Mouse (Mus musculus): ENCODE measurements around the gene Ccin. TPM values are rescaled to one million over a fixed set of nuclear protein-coding genes. Genes with fewer than 3 reads are reported as not detected.
A peak's percentile ranks its signal among the peaks of the same experiment; 100 is the strongest.

Gene Ccin
- total RNA-seq, 2 experiments from 2014 or later = not detected

DNA sequence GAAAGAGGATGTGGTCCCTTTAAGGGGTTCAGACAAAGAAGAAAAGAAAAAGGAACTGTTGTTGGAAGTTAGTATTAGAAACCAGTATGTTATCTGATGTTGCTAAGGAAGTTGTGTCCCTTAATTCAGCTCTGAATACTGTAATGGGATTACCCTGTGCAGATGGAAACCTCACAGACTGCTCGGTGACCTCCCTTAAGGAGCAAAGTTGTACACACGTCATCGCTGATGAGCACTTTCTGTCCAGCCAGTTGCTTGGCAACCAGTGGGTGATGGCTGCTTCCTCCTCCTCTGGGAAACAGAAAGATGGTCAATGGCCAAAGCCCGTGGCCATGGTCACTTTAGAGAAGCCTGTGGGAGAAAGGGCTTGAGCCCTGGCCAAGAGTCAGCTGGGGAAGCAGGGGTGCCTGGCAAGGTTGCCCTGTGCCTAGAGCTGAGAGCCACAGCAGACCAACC, 9.7 kb upstream of the Ccin start:
- peak; percentile 66 for ATAC-seq (replicated peaks; ENCODE audit: poor library complexity)

DNA sequence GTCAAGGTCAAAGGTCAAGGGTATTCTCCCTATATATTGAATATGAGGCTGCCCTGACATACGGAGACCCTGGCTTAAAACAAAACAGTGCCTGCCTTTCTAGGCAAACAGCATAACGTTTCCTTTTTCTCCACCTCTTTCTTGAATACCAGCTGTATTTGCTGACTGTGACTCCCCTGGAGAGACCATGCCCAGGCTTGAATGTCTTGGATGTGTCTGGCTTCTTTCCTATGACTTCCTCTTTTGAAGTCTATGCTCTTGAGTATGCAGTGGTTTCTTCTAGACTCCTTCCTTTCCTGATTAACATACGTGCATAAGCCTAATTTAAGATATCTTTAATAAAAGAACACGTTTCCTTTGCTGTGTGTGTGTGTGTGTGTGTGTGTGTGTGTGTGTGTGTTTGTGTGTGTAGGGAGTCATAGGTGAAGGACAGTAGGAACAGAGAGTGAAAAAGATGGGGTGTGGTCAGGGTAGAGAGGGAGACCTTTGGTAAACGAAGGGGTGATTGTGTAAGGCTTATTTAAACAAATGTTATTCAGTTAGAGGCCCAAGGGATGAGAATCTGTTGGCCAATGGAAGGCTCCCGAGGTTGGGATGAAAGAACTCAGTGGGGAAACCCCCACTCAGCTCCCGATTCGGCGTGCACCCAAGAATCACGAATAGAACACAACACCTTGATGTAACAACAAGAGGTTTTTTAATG, 8.2 kb upstream of the Ccin start:
- ATAC-seq (replicated peaks; ENCODE audit: poor library complexity) = peak; percentile 26; the same call in 1 of the 2 replicates

DNA sequence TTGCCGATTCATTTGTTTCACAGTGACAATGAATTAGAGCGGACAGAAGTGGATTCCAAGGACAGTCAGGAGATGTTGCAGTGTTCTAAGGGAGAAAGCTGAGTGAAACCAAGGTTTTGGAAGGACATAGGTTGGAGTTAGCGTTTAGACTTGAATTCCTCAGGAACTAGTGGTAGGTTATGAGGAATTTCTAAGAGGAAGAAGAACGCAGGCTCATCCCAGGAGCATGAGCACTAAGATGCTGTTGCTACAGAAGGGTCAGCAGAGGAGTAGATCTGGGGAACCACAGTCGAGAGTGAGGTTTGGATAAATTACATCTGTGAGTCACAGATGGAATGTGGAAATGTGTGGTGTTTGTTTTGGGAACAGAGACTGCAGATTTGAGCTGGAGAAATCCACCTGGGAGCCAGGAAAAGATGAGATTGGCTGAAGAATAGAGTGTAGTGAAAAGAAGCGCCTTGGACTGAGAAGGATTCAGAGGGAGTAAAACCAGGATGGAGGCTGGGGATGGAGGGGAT, 7.0 kb upstream of the Ccin start:
- ATAC-seq (replicated peaks; ENCODE audit: poor library complexity) = no peak

- no peak for ATAC-seq (replicated peaks; ENCODE audit: poor library complexity)
These were observed 4.5 kb upstream of the Ccin start for GRCm38 (mm10) chr4:43978521-43979443.

- no peak for ATAC-seq (replicated peaks; ENCODE audit: poor library complexity)
These were observed 3.5 kb upstream of the Ccin start for GRCm38 (mm10) chr4:43979746-43980145.

DNA sequence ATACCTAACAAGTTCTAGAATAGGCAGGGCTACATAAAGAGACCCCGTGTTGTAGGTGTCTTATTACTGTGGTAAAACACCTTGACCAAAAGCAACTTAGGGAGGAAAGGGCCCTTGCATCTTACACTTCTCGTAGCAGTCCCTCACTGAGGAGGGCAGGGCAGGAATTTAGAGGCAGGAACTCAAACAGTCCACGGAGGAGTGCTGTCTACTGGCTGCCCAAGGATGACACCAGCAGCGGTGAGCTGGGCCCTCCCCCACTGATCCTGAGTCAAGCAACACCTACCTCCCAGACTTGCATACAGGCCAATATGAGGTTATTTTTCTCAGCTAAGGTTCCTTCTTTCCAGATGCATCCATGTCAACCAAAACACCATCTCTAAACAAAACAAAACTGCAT, 3.0 kb upstream of the Ccin start:
- no peak for ATAC-seq (replicated peaks; ENCODE audit: poor library complexity)

DNA sequence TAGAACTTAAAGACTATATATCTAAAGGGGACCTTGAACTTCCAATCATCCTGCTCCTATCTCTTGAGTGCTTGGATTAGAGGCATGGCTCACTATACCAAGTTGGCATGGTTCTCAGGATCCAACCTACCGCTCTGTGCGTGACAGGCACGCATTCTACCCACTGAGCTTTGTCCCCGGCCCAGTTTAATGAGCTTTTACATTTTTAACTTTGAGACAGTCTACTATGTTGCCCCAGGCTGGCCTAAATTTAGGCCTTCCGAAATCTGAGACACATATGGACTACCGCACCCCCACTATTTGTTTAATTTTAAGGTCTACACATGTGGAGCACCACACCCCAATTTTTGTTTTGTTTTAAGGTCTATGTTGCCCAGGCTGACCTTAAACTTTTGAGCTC, 2.4 kb upstream of the Ccin start:
- ATAC-seq (replicated peaks; ENCODE audit: poor library complexity) = no peak

GRCm38 (mm10) chr4:43981251-43981650, 2.0 kb upstream of the Ccin start:
- no peak for ATAC-seq (replicated peaks; ENCODE audit: poor library complexity)

DNA sequence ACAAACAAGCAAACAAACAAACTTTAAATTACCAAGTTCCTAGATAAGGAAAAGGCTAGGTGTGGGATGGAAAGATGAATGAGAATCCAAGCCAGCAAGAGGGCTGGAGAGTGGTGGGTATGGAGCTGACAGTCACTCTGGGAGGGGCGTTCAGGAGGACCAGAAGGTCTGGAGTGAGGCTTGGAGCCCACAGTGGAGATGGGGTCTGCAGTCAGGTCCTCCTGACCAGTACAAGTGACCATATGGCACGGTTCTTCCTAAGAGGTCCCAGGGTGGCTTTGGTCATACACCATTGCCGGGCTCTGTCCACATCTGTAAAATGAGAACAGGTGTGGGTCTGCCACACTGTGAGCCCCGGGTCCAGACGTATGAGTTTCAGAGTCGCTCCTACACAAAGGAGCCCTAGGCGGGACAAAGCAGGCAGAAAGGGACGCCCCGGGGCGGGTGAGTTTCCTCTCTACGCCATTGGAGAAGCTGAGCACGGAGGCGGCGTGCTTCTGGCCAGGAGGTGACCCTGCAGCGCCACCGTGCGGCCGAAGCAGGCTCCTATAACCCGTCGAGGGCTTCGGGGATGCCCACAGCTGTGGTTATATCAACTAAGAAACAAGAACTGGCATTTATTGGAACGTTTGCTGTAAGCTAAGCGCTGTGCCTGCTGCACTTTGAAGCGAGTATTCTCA, 1.1 kb upstream of the Ccin start:
- peak; percentile 99 for ATAC-seq (replicated peaks; ENCODE audit: poor library complexity)

DNA sequence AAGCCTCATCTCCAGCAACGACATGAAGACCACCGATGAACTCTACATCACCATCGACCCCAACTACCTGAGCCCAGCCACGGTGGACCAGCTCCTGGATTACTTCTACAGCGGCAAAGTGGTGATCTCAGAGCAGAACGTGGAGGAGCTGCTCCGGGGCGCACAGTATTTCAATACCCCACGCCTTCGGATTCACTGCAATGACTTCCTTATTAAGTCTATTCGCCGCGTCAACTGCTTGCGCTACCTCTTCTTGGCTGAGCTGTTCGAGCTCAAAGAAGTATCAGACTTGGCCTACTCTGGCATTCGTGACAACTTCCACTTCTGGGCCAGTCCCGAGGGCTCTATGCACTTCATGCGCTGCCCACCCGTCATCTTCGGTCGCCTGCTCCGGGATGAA, 473 bp downstream of the Ccin start:
- no peak for ATAC-seq (replicated peaks; ENCODE audit: poor library complexity)

GRCm38 (mm10) chr4:43984326-43984725, 1.0 kb downstream of the Ccin start:
- no peak for ATAC-seq (replicated peaks; ENCODE audit: poor library complexity)

- no peak for ATAC-seq (replicated peaks; ENCODE audit: poor library complexity)
These were observed 5.7 kb downstream of the Ccin start for GRCm38 (mm10) chr4:43988976-43989375.

DNA sequence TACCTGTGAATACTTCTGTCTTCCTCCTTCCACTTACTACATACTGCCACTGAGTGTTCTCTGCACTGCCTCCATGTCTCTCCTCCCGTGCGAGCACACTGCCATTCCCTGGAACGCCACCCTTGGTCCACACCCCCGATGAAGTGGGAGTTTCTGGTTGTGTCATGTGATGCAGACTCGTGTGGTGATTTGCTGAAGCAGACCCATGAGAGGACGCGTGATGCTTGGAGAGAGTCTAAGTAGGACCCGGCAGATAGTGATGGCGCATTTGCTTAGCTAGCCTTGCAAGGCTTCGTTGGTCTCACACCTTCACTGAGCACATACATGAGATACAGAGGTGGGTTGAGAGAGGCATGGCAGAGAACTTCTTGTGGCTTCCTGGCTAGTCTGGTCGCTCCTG, 9.8 kb downstream of the Ccin start:
- no peak for ATAC-seq (replicated peaks; ENCODE audit: poor library complexity)

GRCm38 (mm10) chr4:43994342-43994741, 11.1 kb downstream of the Ccin start:
- no peak for ATAC-seq (replicated peaks; ENCODE audit: poor library complexity)

DNA sequence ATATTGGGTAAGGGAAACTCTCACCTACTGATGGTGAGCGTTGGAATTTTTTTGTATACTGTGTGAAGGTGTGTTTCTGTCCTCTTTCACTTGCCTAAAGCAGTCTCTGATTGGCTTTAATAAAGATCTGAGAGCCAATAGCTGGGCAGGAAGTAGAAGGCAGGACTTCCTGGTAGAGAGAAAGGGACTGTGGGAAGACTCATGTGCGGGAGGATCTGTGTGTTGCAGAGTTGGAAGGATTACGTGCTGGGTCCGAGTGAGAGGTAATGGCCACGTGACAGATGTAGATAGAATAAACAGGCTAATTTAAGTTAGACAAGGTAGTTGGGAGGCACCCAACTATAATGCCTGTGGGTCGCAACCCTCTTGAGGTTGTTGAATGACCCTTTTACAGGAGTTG, 20.3 kb downstream of the Ccin start:
- peak; percentile 83 for ATAC-seq (replicated peaks; ENCODE audit: poor library complexity)

DNA sequence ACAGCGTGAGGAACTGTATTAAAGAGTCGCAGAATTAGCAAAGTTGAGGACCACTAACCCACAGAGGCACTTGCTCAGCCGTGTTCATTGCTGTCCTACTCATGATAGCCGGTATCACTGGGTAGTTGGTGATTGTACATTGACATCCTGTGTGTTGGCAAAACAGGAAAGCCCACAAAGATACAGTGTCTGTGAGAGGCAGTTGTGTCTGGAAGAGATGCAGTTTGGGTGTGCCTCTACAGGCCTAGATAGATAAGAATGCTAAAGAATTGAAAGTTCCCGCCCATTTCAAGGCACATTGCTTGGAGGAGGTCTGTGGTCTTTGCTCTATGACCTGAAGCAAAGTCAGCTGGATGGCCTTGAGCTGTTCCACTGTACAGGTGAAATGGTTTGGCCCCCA, 20.8 kb downstream of the Ccin start, which contains the start of gene Clta:
Gene Clta (plus strand): TSS at position 327 of the 400 bp plus-strand sequence.
- peak; percentile 95 for ATAC-seq (replicated peaks; ENCODE audit: poor library complexity)

DNA sequence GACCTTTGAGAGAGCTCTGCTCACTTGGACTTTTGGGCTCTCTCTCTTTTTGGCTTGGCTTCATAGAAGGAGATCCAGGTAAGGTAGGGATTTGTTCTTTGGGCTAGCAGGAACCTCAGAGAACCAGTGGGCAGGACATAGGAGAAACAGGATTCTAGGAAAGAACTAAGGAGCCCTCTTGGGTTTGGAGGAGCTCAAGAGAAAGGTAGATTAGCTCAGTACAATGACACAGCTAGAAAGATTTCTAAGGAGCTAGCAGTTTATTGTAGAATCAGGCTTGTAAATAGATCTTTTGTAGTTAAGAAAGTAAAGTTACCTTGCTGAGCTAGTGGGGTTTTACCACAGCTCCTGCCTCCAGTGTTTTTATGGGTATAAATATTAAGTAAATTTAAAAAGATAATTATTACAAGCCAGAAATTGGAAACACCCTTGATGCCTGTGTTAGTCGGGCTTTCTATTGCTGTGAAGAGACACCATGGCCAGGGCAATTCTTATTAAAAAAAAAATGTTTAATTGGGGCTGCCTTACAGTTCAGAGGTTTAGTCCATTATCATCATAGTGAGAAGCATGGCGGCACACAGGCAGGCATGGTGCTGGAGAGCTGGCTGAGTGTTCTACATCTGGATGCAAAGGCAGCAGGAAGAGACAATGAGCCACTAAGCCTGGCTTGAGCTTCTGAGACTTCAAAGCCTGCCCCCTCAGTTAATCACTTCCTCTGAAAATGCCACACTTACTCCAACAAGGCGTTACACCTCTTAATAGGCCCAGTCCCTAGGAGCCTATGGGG, 21.5 kb downstream of the Ccin start:
- ATAC-seq (replicated peaks; ENCODE audit: poor library complexity) = no peak

DNA sequence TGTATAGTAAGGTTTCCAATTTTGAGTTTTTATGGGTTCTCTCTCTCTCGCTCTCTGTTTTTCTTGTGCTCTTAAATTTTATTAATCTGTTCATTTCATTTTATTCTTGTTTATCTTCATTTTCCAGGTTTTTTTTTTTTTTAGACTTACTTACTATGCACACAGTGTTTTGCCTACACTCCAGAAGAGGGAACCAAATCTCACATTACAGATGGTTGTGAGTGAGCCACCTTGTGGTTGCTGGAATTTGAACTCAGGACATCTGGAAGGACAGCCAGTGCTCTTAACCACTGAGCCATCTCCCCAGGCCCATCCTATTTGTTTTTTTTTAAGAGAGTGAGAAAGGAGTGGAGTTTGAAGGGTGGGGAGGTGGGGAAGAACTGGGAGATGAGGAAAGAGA, 26.9 kb downstream of the Ccin start:
- ATAC-seq (replicated peaks; ENCODE audit: poor library complexity) = no peak

DNA sequence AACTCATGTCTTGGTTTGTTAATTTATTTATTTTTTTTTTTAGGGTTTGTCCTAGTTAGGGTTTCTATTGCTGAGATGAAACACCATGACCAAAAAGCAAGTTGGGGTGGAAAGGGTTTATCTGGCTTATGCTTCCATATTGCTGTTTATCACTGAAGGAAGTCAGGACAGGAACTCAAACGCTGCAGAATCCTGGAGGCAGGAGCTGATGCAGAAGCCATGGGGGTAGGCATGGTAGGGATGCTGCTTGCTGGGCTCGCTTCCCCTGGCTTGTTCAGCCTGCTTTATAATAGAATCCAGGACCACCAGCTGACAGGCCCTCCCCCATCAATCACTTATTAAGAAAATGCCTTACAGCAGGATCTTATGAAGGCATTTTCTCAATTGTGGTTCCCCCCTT, 27.6 kb downstream of the Ccin start:
- ATAC-seq (replicated peaks; ENCODE audit: poor library complexity) = no peak

- ATAC-seq (replicated peaks; ENCODE audit: poor library complexity) = no peak
These were observed 28.5 kb downstream of the Ccin start for GRCm38 (mm10) chr4:44011799-44012198.
